Comparison of ENCODE assay signal across 10 mouse cellular contexts in genomic region chr10:69781491-69781890, GRCm38 (mm10).
DNase-seq lines count a peak whose midpoint lies in the region; ATAC-seq and TF ChIP-seq lines count a peak whose summit lies in the region.
"Had no signal": no experiment of that assay in that cellular context is flagged by ENCODE, and none has a peak within 500 bp of the region (broad histone marks: within the 10 kb centered on the region; RNA-seq: fewer than 3 reads in every experiment).

No protein-coding gene starts in this region.

- H3K9ac ChIP-seq in liver, embryonic 11.5 days (ENCODE audit: low read depth, low read length), result no peak overlapping the region
- H3K9ac ChIP-seq: neural tube, embryonic 13.5 days had no signal

- H3K36me3 ChIP-seq in kidney, adult 2 months (ENCODE audit: control insufficient read depth, insufficient read depth, low read length), result no peaks in the 10 kb centered on the region
- no peaks in the 10 kb centered on the region for H3K36me3 ChIP-seq in liver, embryonic 11.5 days (ENCODE audit: control insufficient read depth, insufficient read depth, low read length)
- H3K36me3 ChIP-seq: neural tube, embryonic 13.5 days had no signal

- H3K4me2 ChIP-seq in liver, embryonic 11.5 days, result no peak overlapping the region; the same call in 1 of the 2 replicates
- H3K4me2 ChIP-seq: neural tube, embryonic 13.5 days had no signal

- no peaks in the 10 kb centered on the region for H3K27me3 ChIP-seq in kidney, adult 2 months (replicated peaks; ENCODE audit: control insufficient read depth, insufficient read depth, low read length)
- H3K27me3 ChIP-seq in liver, embryonic 11.5 days (replicated peaks; ENCODE audit: control insufficient read depth, insufficient read depth, low read length), result no peaks in the 10 kb centered on the region
- H3K27me3 ChIP-seq: neural tube, embryonic 13.5 days had no signal

- DNase-seq in 416B (ENCODE audit: low read depth) (peak; percentile 78), R1 (ENCODE audit: low read depth, low spot score) (peak; percentile 79)
- DNase-seq in kidney, adult 2 months, result peak; percentile 73
- peak; percentile 36 for DNase-seq in liver, embryonic 11.5 days (ENCODE audit: low spot score)
- DNase-seq in ovary, postnatal 36 days (ENCODE audit: low spot score), result peak; percentile 50

- H3K9me3 ChIP-seq in liver, embryonic 11.5 days (ENCODE audit: control insufficient read depth, low read length), result no peaks in the 10 kb centered on the region
- H3K9me3 ChIP-seq: neural tube, embryonic 13.5 days had no signal

- peak; percentile 97 for ATAC-seq in common myeloid progenitor, adult 5-6 weeks (replicated peaks; ENCODE audit: low read depth, poor library complexity, severe bottlenecking)
- peak; percentile 95 for ATAC-seq in granulocyte monocyte progenitor cell, adult 5-6 weeks (replicated peaks; ENCODE audit: poor library complexity, severe bottlenecking)
- ATAC-seq in liver, embryonic 11.5 days (replicated peaks; ENCODE audit: low FRiP score), result peak; percentile 51; the same call in 1 of the 2 replicates
- no peak for ATAC-seq in erythroid progenitor cell, adult 5-6 weeks (replicated peaks; ENCODE audit: low FRiP score, poor library complexity, severe bottlenecking)

- WGBS in kidney, adult 2 months, result 17% methylated on average over 8 of the region's 8 CpGs
- WGBS in liver, embryonic 11.5 days, result 21% methylated on average over 8 of the region's 8 CpGs

- no peak overlapping the region for H3K27ac ChIP-seq in kidney, adult 2 months (ENCODE audit: insufficient read depth, low read depth, low read length)
- no peak overlapping the region for H3K27ac ChIP-seq in liver, embryonic 11.5 days (ENCODE audit: low read depth, low read length)
- H3K27ac ChIP-seq: neural tube, embryonic 13.5 days had no signal

- TF ChIP-seq POLR2A in kidney, adult 2 months (IDR thresholded peaks at IDR 0.05; ENCODE audit: low read depth, low read length), result no peak

- peak; percentile 75 for TF ChIP-seq CTCF in kidney, adult 2 months (conservative IDR thresholded peaks at IDR 0.05; ENCODE audit: insufficient read depth, insufficient read length, low read depth, low read length)

- no peaks in the 10 kb centered on the region for H3K4me1 ChIP-seq in kidney, adult 2 months (ENCODE audit: control insufficient read depth, insufficient read depth, low read length)
- H3K4me1 ChIP-seq in liver, embryonic 11.5 days (replicated peaks; ENCODE audit: control insufficient read depth, insufficient read depth, low read length), result peaks cover 21% of the 10 kb centered on the region

- H3K4me3 ChIP-seq in kidney, adult 2 months (ENCODE audit: insufficient read depth, low read depth, low read length), result no peak overlapping the region
- no peak overlapping the region for H3K4me3 ChIP-seq in liver, embryonic 11.5 days (ENCODE audit: low read depth, low read length)
- H3K4me3 ChIP-seq: erythroblast, embryonic 14.5 days; neural tube, embryonic 13.5 days had no signal
